Mouse (Mus musculus): Measurements from ENCODE around the gene Nup133.

DNA sequence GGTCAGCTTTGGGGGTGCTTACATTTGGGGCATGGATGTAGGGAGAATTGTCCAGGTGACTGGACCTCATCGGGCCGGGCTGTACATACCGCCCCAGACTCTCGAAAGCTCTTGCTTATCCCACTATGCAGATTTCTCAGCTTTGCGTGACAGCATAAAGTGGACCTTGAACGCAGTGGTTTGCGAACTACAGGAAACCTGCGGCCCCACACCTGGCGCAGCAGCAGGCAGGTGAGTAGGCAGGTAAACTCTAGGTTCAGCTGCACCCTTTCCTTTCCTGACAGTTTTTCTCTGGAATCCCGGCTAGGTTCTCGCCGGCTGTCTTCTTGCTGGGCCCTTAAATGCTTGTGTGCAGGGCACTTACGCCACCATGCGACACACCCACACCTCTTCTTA, 52.7 kb downstream of the Nup133 start:
- TF ChIP-seq POLR2AphosphoS5 (IDR thresholded peaks at IDR 0.05; ENCODE audit: borderline replicate concordance, low read depth, low read length) (no peak), CTCF (IDR thresholded peaks at IDR 0.05 in 2 of 3, conservative IDR thresholded peaks at IDR 0.05 in 1 of 3; ENCODE audit: control insufficient read depth in 1 of 3, insufficient read depth in 1 of 3, low read depth in 2 of 3, low read length in 3 of 3, poor library complexity in 1 of 3, severe bottlenecking in 1 of 3) (no peak), SIN3A (IDR thresholded peaks at IDR 0.05; ENCODE audit: low read length) (no peak)
